Mouse (Mus musculus): ENCODE measurements around the gene Pear1.
A peak's percentile ranks its signal among the peaks of the same experiment; 100 is the strongest.
"Not testable (repeated sequence)": the region's sequence is repeated elsewhere in the genome, so short reads cannot be mapped to it uniquely, and the experiment has no call there.

Pear1 gene

GRCm38 (mm10) chr3:87824206-87824605 lies at the start of gene Pear1:
TSS of gene Pear1 (minus strand) at chr3:87824306.
- DNase-seq (ENCODE audit: low spot score in 2 of 2) = not testable (repeated sequence)

DNA sequence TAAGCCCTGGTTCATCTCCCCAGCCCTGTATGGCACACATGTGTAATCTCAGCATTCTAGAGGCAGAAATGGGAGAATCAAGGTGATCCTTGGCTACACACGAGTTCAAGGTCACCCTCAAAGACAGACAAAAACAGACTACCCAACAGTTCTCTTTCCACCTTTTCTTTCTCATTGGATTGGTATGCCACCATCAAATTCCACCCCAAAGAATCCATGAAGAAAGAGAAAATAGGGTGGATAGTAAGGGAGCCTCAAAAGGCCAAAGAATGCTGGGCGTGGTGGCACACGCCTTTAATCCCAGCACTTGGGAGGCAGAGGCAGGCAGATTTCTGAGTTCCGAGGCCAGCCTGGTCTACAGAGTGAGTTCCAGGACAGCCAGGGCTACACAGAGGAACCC lies 40.0 kb upstream of the Pear1 start:
- not testable (repeated sequence) for DNase-seq (ENCODE audit: low spot score in 2 of 2)

GRCm38 (mm10) chr3:87859813-87860212 lies 35.7 kb upstream of the Pear1 start:
- DNase-seq (ENCODE audit: low spot score in 2 of 2) = peak; percentile 63 to 72

GRCm38 (mm10) chr3:87857666-87858065 lies 33.6 kb upstream of the Pear1 start:
- DNase-seq (ENCODE audit: low spot score in 2 of 2) = no peak

DNA sequence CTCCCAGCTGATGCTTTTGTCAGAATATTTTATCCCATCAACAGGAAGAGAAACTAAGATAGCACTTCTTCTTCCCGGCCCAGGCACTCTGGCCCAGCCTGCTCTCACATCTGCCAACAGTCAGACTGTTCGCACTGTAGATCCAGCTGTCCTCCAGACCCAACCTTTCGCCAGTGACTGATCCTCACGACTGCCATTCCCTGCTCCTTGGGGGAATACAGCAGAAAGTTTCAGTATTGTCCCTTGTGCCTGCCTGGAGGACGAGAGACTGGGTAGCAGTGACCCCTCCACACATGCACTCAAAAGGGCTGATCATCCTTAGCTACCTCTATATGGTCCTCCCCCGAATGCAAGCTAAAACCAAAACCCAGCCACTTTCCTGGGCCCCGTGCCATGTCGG lies 31.8 kb upstream of the Pear1 start:
- DNase-seq (ENCODE audit: low spot score in 2 of 2) = peak; percentile 48 to 52

- DNase-seq (ENCODE audit: low spot score in 2 of 2) = peak; percentile 21 to 29
These were observed 30.9 kb upstream of the Pear1 start for GRCm38 (mm10) chr3:87854795-87855568.

DNA sequence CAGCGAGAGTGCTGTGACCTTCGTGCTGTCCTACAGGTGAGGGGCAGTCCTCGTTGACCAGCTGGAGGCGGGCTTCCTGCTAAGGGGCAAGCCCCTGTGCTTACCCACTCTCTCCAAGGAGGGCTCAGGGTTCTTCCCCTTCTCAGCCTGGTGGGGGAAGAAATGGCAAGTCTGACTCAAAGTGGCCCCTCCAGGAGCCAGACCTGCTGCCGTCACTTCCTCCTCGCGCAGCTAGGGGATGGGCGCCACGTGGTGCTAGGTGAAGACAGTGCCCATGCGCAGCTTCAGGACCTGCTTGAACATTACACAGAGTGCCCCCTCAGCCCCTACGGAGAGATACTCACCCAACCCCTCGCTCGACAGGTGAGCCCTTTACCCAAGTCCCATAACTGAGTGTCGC lies 25.0 kb upstream of the Pear1 start:
- no peak for DNase-seq (ENCODE audit: low spot score in 2 of 2)

- no peak for DNase-seq (ENCODE audit: low spot score in 2 of 2)
These were observed 23.6 kb upstream of the Pear1 start for GRCm38 (mm10) chr3:87847680-87848079.

DNA sequence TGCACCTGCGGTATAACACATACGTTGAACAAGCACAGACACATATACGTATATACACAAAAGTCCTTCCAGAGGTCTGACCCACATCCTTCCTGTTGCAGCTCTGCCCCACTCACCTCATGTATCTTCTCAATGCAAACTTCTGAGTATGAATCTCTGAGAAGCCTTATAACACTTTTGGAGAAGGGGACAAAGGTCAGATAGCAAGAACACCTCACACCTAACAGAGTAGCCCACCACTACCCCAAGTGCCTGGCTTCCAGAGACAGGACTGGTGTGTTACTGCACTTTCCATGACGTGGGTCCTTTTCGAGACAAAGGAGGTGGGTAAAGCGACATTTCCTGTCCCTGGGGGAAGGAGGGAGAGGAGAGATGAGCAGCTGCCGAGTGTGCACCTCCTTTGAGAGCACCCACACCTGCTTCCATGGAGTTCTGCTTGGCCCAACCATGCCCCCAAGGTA lies 22.6 kb upstream of the Pear1 start, which contains the start of gene Sh2d2a:
Gene Sh2d2a (plus strand): TSS at position 106 of the 461 bp plus-strand sequence.
- DNase-seq (ENCODE audit: low spot score in 2 of 2) = no peak

GRCm38 (mm10) chr3:87846186-87846585 lies 22.1 kb upstream of the Pear1 start:
- no peak for DNase-seq (ENCODE audit: low spot score in 2 of 2)

- no peak for DNase-seq (ENCODE audit: low spot score in 2 of 2)
These were observed 20.9 kb upstream of the Pear1 start for GRCm38 (mm10) chr3:87844981-87845380.

DNA sequence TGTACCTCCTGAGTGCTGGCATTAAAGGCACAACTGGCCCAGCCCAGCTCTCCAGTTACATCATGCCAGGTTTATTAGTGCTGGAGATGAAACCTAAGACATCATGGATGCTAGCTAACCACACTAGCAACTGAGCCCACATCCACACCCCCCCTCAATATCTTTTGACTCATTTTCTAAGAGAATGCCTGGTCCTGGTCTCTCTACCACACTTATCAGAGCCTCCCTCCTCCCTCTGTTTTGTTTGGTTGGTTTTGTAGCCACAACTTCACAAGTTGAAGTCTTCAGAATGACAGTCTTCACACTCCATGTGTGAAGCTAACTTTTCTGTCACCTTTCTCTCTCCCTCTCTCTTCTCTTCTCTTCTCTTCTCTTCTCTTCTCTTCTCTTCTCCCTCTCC lies 16.8 kb upstream of the Pear1 start:
- DNase-seq (ENCODE audit: low spot score in 2 of 2) = no peak

GRCm38 (mm10) chr3:87838622-87839021 lies 14.5 kb upstream of the Pear1 start:
- peak; percentile 38 to 65 for DNase-seq (ENCODE audit: low spot score in 2 of 2)

GRCm38 (mm10) chr3:87833482-87833881 lies 9.4 kb upstream of the Pear1 start:
- no peak for DNase-seq (ENCODE audit: low spot score in 2 of 2)

DNA sequence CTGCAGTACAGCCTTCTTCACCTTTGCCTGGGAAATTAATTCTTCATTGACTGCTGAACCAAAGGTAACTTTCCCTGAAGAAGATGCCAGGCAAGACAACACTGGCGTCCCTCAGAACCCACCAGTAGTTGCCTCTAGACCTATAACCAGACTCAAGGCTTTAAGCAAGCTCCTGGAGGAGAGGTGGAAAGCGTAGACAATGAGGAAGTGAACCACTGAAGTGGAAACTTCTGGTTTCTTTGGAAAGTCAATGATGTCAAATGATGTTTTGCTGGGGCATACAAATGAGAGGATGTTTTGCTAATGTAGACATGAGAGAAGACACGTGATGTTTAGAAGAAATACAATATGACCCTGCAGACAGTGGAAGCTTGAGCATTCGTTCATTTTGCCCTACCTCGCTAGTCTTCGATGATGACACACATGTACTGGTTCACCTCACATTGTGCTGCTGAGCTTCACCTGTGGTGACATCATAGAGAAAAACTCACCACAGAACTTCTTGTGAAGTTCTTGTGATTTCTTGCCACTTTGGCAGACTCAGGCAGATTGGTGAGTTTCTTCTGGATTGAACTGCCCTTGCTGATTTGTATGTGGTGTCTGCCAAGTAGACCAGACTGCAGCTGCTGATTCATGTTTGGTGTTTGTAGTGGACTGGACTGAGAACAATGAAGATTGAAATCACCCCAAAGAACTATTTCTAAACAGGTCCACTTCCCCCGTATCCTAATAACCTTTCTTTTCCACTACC lies 8.2 kb upstream of the Pear1 start:
- DNase-seq (ENCODE audit: low spot score in 2 of 2) = no peak

GRCm38 (mm10) chr3:87829025-87829424 lies 4.9 kb upstream of the Pear1 start:
- no peak for DNase-seq (ENCODE audit: low spot score in 2 of 2)

DNA sequence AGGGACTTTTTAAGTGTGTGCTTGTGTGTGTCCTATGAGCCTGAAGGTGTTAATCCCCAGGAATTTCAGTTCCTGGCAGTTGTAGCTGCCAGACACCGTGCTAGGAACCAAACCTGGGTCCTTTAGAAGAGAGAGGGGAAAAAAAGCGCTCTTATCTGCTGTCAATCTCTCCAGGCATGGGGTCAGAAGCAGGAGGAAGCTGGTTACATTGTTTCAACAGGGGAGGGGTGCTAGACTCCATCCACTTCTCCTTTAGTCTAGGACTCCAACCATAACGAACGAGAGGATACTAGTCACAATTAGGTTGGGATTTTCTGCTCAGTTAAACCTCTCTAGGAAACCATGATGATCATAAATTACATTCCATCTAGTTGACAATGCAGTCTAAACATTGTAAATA lies 4.3 kb upstream of the Pear1 start:
- DNase-seq (ENCODE audit: low spot score in 2 of 2) = no peak

DNA sequence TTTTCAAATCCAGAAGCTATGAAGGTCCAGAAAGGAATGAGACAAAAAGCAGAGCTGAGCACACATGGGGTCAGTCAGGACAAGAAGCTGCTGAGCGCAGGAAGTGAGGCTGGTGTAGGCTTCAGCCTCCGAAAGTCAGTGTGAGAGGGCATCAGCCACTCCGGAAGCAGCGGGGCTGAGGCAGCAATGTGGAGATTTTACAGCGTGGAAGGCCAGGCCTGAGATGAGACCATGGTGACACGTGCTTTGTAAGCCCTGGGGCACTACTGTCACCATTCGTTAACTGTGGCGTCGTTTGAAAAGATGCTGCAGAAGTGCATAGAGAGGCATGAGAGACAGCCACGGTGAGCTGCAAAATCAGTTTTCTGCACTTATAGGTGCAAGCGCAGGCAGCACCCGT lies 5.9 kb downstream of the Pear1 start:
- no peak for DNase-seq (ENCODE audit: low spot score in 2 of 2)

GRCm38 (mm10) chr3:87816646-87817093 lies 7.4 kb downstream of the Pear1 start:
- DNase-seq (ENCODE audit: low spot score in 2 of 2) = peak; percentile 37 to 75

GRCm38 (mm10) chr3:87816166-87816565 lies 7.9 kb downstream of the Pear1 start:
- DNase-seq (ENCODE audit: low spot score in 2 of 2) = peak in 1 of 2 experiments; percentile 7

DNA sequence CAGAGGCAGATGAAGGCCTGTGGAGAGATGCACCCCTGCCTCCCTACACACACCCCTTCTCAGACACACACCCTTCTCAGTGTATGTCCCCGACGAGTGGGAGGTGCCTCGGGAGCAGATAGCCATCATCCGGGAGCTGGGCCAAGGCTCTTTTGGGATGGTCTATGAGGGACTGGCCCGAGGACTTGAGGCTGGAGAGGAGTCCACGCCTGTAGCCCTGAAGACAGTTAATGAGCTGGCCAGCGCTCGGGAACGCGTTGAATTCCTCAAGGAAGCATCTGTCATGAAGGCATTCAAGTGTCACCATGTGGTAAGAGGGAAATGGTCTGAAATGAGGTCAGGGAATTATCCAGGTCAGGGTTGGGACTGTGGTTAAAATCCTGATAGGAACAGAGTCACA lies 11.2 kb downstream of the Pear1 start:
- DNase-seq (ENCODE audit: low spot score in 2 of 2) = no peak

DNA sequence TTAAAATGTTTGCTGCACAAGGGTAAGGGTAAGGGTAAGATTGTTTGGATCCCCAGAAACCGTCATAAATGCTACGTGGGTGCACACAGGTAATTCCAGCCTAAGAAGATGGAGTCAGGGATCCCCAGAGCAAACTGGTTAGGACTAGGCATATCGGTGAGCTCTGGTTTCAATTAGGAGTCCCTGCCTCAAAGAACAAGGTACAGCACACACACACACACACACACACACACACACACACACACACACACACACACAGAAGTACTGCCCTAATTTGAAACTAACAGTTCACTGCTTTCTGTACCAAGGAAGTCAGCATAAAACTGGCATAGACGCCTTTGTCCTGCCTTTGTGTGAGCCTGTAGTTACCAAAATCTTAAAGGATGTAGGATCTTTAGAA lies 11.7 kb downstream of the Pear1 start:
- no peak for DNase-seq (ENCODE audit: low spot score in 2 of 2)

DNA sequence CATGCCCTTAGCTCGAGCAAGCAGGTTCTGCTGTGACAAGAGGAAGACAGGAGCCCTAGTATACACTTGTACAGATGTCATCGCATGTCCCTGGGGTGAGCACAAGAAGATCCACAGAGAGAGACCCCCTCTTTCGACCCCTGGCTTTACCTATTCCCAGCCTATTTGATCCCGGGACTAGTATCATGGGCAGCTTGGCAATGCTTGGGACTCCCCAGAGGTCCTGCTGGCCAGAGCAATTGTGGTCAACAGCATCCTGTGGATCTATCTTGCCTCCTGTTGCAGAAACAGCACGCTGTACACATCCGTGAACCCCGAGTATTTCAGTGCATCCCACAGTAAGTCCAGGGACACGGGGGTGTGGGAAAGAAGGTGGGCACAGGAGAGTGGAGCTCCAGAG lies 12.8 kb downstream of the Pear1 start:
- DNase-seq (ENCODE audit: low spot score in 2 of 2) = no peak

All from heart, adult 9 months (tissue).